ENCODE assay signal across 18 mouse cellular contexts in the genomic region with DNA sequence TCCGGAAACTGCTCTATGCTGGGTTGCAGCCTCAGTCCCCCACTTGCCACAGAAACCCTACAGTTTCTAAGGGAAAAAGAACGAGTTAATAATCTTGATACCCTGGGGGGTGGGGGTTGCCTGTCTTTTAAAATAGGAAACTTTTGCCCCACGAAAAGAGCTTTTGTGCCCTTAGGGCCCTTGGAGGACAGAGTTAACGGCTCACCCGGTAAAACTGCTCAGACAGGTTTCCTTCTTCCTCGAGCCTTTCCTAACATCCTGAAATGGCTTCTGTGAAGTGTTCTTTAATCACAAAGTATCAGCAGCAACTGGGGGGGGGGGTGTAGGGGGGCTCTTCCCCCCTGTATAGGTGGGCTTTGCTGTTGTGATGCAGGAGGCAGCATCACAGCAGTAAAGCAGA. TPM values are rescaled to one million over a fixed set of nuclear protein-coding genes. Genes with fewer than 3 reads are reported as not detected.
A peak's percentile ranks its signal among the peaks of the same experiment; 100 is the strongest.
DNase-seq lines count a peak whose midpoint lies in the region; ATAC-seq lines count a peak whose summit lies in the region.
"Had no signal": no experiment of that assay in that cellular context is flagged by ENCODE, and none has a peak within 500 bp of the region (broad histone marks: within the 10 kb centered on the region; RNA-seq: fewer than 3 reads in every experiment).

No protein-coding gene starts in this region.

- H3K27me3 ChIP-seq in kidney, embryonic 16.5 days (ENCODE audit: insufficient read depth, low read length) = no peaks in the 10 kb centered on the region
- H3K27me3 ChIP-seq in embryonic facial prominence, embryonic 15.5 days = no peaks in the 10 kb centered on the region
- no peaks in the 10 kb centered on the region for H3K27me3 ChIP-seq in stomach, embryonic 16.5 days (ENCODE audit: control insufficient read depth, insufficient read depth, low read length)
- H3K27me3 ChIP-seq: heart, embryonic 13.5 days; midbrain, embryonic 12.5 days had no signal

- H3K4me1 ChIP-seq in kidney, embryonic 16.5 days (ENCODE audit: insufficient read depth, low read length) = peaks cover 10% of the 10 kb centered on the region
- H3K4me1 ChIP-seq in embryonic facial prominence, embryonic 15.5 days = peaks cover 9% of the 10 kb centered on the region
- H3K4me1 ChIP-seq in stomach, embryonic 16.5 days (ENCODE audit: control insufficient read depth, insufficient read depth, low read length) = no peaks in the 10 kb centered on the region; the same call in 1 of the 2 replicates
- H3K4me1 ChIP-seq: midbrain, embryonic 12.5 days had no signal

- no peak overlapping the region; the same call in 1 of the 2 replicates for H3K4me2 ChIP-seq in kidney, embryonic 16.5 days (replicated peaks; ENCODE audit: low read depth, low read length)
- no peak overlapping the region for H3K4me2 ChIP-seq in embryonic facial prominence, embryonic 15.5 days (replicated peaks)
- H3K4me2 ChIP-seq in stomach, embryonic 16.5 days (ENCODE audit: low read depth, low read length) = no peak overlapping the region
- H3K4me2 ChIP-seq: heart, embryonic 13.5 days; midbrain, embryonic 12.5 days had no signal

- peaks cover 5% of the 10 kb centered on the region; the same call in 1 of the 2 replicates for H3K36me3 ChIP-seq in kidney, embryonic 16.5 days (ENCODE audit: insufficient read depth, low read length)
- peaks cover 7% of the 10 kb centered on the region for H3K36me3 ChIP-seq in embryonic facial prominence, embryonic 15.5 days
- no peaks in the 10 kb centered on the region for H3K36me3 ChIP-seq in stomach, embryonic 16.5 days (ENCODE audit: control insufficient read depth, insufficient read depth, low read length)

- no peak overlapping the region for H3K9ac ChIP-seq in kidney, embryonic 16.5 days (replicated peaks; ENCODE audit: low read length)
- H3K9ac ChIP-seq in embryonic facial prominence, embryonic 15.5 days = no peak overlapping the region
- no peak overlapping the region for H3K9ac ChIP-seq in stomach, embryonic 16.5 days (ENCODE audit: low read length)
- H3K9ac ChIP-seq: forebrain, postnatal 0 days; heart, embryonic 13.5 days; midbrain, embryonic 12.5 days had no signal

- peak overlapping the region; percentile 60 for H3K27ac ChIP-seq in kidney, embryonic 16.5 days (ENCODE audit: low read length)
- H3K27ac ChIP-seq in embryonic facial prominence, embryonic 15.5 days (replicated peaks) = peak overlapping the region; percentile 34; the same call in 1 of the 2 replicates
- H3K27ac ChIP-seq in stomach, embryonic 16.5 days (ENCODE audit: low read length) = peak overlapping the region; percentile 51; the same call in 1 of the 2 replicates
- H3K27ac ChIP-seq: heart, embryonic 13.5 days; midbrain, embryonic 12.5 days had no signal

- H3K9me3 ChIP-seq in kidney, embryonic 16.5 days (ENCODE audit: low read length) = no peaks in the 10 kb centered on the region
- no peaks in the 10 kb centered on the region for H3K9me3 ChIP-seq in embryonic facial prominence, embryonic 15.5 days (replicated peaks)
- no peaks in the 10 kb centered on the region for H3K9me3 ChIP-seq in stomach, embryonic 16.5 days (replicated peaks; ENCODE audit: control insufficient read depth, low read length)
- H3K9me3 ChIP-seq: heart, embryonic 13.5 days; midbrain, embryonic 12.5 days had no signal

- WGBS in kidney, embryonic 16.5 days = 50% methylated on average over 6 of the region's 6 CpGs
- 17% methylated on average over 6 of the region's 6 CpGs for WGBS in embryonic facial prominence, embryonic 15.5 days
- WGBS in stomach, embryonic 16.5 days = 49% methylated on average over 6 of the region's 6 CpGs

- ATAC-seq in kidney, embryonic 16.5 days (ENCODE audit: low FRiP score, low TSS enrichment) = no peak
- no peak for ATAC-seq in embryonic facial prominence, embryonic 15.5 days (ENCODE audit: insufficient number of reproducible peaks, low FRiP score, low TSS enrichment, low read depth)
- ATAC-seq in stomach, embryonic 16.5 days (ENCODE audit: insufficient read depth, low FRiP score) = no peak
- ATAC-seq: forebrain, postnatal 0 days; hindbrain, embryonic 16.5 days had no signal

- no peak for DNase-seq in kidney, postnatal 14 days
- peak; percentile 67 for DNase-seq in urinary bladder, postnatal 14 days (ENCODE audit: low spot score)
- no peak for DNase-seq in urinary bladder, postnatal 10 days (ENCODE audit: low spot score)
- no peak for DNase-seq in adrenal gland, postnatal 25 days
- no peak for DNase-seq in T-cell, adult 2 months (ENCODE audit: low spot score)
- DNase-seq: cerebellum, postnatal 10 days; forebrain, postnatal 0 days; heart, adult 11 months; heart, postnatal 4 days; liver; right cerebral cortex, postnatal 25 days; thymus, adult 2 months had no signal

- no peak overlapping the region for H3K4me3 ChIP-seq in kidney, embryonic 16.5 days (ENCODE audit: low read length)
- H3K4me3 ChIP-seq in embryonic facial prominence, embryonic 15.5 days (replicated peaks) = no peak overlapping the region
- H3K4me3 ChIP-seq in stomach, embryonic 16.5 days (replicated peaks; ENCODE audit: low read length) = no peak overlapping the region
- H3K4me3 ChIP-seq: heart, embryonic 13.5 days; midbrain, embryonic 12.5 days had no signal

RNA-seq across cellular contexts. Expression of gene Wee1, which starts 21.0 kb away (rescaled TPM):
- polyA plus RNA-seq in kidney, embryonic 16.5 days (2015; fragmentation: Nextera tagmentation; extraction: Ambion mirVana) = 20.6 TPM in 2 replicates
- polyA plus RNA-seq in embryonic facial prominence, embryonic 15.5 days (2015; fragmentation: Nextera tagmentation; extraction: Ambion mirVana) = 22.2 and 23.9 TPM in 2 replicates
- 17.9 and 18.9 TPM in 2 replicates for polyA plus RNA-seq in stomach, embryonic 16.5 days (2015; fragmentation: Nextera tagmentation; extraction: Ambion mirVana)
- total RNA-seq in adrenal gland, postnatal 25 days (2021) = 14.5 and 17.0 TPM in 2 replicates

RNA-seq across cellular contexts. Expression of gene Zfp143, which starts 39.8 kb away (rescaled TPM):
- 22.3 and 22.6 TPM in 2 replicates for polyA plus RNA-seq in kidney, embryonic 16.5 days (2015; fragmentation: Nextera tagmentation; extraction: Ambion mirVana)
- 16.1 and 17.3 TPM in 2 replicates for polyA plus RNA-seq in embryonic facial prominence, embryonic 15.5 days (2015; fragmentation: Nextera tagmentation; extraction: Ambion mirVana)
- 15.0 and 15.9 TPM in 2 replicates for polyA plus RNA-seq in stomach, embryonic 16.5 days (2015; fragmentation: Nextera tagmentation; extraction: Ambion mirVana)
- total RNA-seq in adrenal gland, postnatal 25 days (2021) = 14.2 and 16.9 TPM in 2 replicates
